Mouse (Mus musculus): ENCODE results near the gene Ube2dnl1. TPM values are rescaled to one million over a fixed set of nuclear protein-coding genes. Genes with fewer than 3 reads are reported as not detected.

Gene Ube2dnl1
- not detected in 2 replicates for polyA plus RNA-seq (2012; rRNA removed)

- TF ChIP-seq POLR2A (IDR thresholded peaks at IDR 0.05; ENCODE audit: borderline replicate concordance, extremely low read depth, insufficient read depth, insufficient read length, poor library complexity, severe bottlenecking) (no peak), CTCF (IDR thresholded peaks at IDR 0.05; ENCODE audit: borderline replicate concordance, extremely low read depth, insufficient read depth, insufficient read length) (no peak)
- DNase-seq (ENCODE audit: low read depth), result no peak
Observed at GRCm38 (mm10) chrX:114904712-114905111, at the start of gene Ube2dnl1. Gene Ube2dnl1 (plus strand): TSS chrX:114905012.

GRCm38 (mm10) chrX:114895489-114895888 lies 9.3 kb upstream of the Ube2dnl1 start:
- TF ChIP-seq POLR2A (IDR thresholded peaks at IDR 0.05; ENCODE audit: borderline replicate concordance, extremely low read depth, insufficient read depth, insufficient read length, poor library complexity, severe bottlenecking), result no peak
- TF ChIP-seq CTCF (IDR thresholded peaks at IDR 0.05; ENCODE audit: borderline replicate concordance, extremely low read depth, insufficient read depth, insufficient read length), result no peak
- no peak for DNase-seq (ENCODE audit: low read depth)

GRCm38 (mm10) chrX:114897506-114897905 lies 7.3 kb upstream of the Ube2dnl1 start:
- TF ChIP-seq CTCF (IDR thresholded peaks at IDR 0.05; ENCODE audit: borderline replicate concordance, extremely low read depth, insufficient read depth, insufficient read length), result no peak
- no peak for TF ChIP-seq POLR2A (IDR thresholded peaks at IDR 0.05; ENCODE audit: borderline replicate concordance, extremely low read depth, insufficient read depth, insufficient read length, poor library complexity, severe bottlenecking)
- no peak for DNase-seq (ENCODE audit: low read depth)

- DNase-seq (ENCODE audit: low read depth), result no peak
- TF ChIP-seq CTCF (IDR thresholded peaks at IDR 0.05; ENCODE audit: borderline replicate concordance, extremely low read depth, insufficient read depth, insufficient read length) (no peak), POLR2A (IDR thresholded peaks at IDR 0.05; ENCODE audit: borderline replicate concordance, extremely low read depth, insufficient read depth, insufficient read length, poor library complexity, severe bottlenecking) (no peak)
Observed at GRCm38 (mm10) chrX:114903391-114903790, 1.4 kb upstream of the Ube2dnl1 start.

GRCm38 (mm10) chrX:114907282-114907681 lies 2.5 kb downstream of the Ube2dnl1 start, which contains the start of gene Ube2dnl2:
Gene Ube2dnl2 (plus strand): TSS chrX:114907582.
- no peak for TF ChIP-seq CTCF (IDR thresholded peaks at IDR 0.05; ENCODE audit: borderline replicate concordance, extremely low read depth, insufficient read depth, insufficient read length)
- TF ChIP-seq POLR2A (IDR thresholded peaks at IDR 0.05; ENCODE audit: borderline replicate concordance, extremely low read depth, insufficient read depth, insufficient read length, poor library complexity, severe bottlenecking), result no peak
- no peak for DNase-seq (ENCODE audit: low read depth)

GRCm38 (mm10) chrX:114955066-114955465 lies 50.3 kb downstream of the Ube2dnl1 start:
- TF ChIP-seq CTCF (IDR thresholded peaks at IDR 0.05; ENCODE audit: borderline replicate concordance, extremely low read depth, insufficient read depth, insufficient read length) (no peak), POLR2A (IDR thresholded peaks at IDR 0.05; ENCODE audit: borderline replicate concordance, extremely low read depth, insufficient read depth, insufficient read length, poor library complexity, severe bottlenecking) (no peak)
- no peak for DNase-seq (ENCODE audit: low read depth)

Other genes starting within 250 kb of the Ube2dnl1 start
- not detected in 2 replicates for gene Ube2dnl2, start 2.6 kb downstream of the Ube2dnl1 start, polyA plus RNA-seq (2012; rRNA removed)